Mouse (Mus musculus): ENCODE data around the gene Mkln1. TPM values are rescaled to one million over a fixed set of nuclear protein-coding genes. Genes with fewer than 3 reads are reported as not detected.

Gene Mkln1
- polyA plus RNA-seq (2012; ENCODE audit: low replicate concordance): 9.8 and 90.3 TPM in 2 replicates

DNA sequence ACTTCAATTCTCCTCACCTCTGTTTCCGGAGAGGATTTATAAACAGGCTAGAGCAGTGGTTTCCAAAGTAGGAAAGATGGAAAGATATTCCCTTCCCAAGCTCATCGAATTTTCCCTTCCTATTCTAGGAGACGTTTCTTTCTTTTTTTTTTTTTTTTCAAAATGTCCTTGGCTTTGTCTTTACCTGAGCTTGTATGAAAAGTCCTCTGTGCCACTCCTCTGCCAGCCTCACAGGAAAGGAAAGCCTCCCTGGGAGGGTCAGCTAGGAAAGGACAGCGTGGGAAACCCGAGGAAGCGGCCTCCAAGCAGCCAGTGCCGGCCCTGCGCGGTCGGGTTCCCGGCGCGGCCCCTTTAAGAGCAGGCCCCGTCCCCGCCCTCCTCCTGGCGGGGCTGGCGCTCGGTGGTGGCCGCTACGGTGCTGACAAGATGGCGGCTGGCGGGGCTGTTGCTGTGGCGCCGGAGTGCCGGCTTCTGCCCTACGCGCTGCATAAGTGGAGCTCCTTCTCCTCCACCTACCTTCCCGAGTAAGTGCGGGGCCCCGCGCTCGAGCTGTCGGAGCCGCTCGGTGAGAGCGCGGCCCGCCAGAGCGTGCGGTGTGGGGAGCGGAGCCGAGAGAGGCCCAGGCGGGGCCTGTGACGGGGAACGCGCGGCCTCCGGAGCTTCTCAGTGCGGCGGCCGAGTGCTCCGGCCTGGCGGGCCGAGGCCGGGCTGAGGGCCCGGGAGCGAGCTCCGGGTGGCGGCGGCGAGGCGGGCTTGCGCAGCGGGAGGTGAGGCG, at the start of gene Mkln1:
Mkln1 (plus strand) TSS at position 305 of the 775 bp plus-strand sequence.

DNA sequence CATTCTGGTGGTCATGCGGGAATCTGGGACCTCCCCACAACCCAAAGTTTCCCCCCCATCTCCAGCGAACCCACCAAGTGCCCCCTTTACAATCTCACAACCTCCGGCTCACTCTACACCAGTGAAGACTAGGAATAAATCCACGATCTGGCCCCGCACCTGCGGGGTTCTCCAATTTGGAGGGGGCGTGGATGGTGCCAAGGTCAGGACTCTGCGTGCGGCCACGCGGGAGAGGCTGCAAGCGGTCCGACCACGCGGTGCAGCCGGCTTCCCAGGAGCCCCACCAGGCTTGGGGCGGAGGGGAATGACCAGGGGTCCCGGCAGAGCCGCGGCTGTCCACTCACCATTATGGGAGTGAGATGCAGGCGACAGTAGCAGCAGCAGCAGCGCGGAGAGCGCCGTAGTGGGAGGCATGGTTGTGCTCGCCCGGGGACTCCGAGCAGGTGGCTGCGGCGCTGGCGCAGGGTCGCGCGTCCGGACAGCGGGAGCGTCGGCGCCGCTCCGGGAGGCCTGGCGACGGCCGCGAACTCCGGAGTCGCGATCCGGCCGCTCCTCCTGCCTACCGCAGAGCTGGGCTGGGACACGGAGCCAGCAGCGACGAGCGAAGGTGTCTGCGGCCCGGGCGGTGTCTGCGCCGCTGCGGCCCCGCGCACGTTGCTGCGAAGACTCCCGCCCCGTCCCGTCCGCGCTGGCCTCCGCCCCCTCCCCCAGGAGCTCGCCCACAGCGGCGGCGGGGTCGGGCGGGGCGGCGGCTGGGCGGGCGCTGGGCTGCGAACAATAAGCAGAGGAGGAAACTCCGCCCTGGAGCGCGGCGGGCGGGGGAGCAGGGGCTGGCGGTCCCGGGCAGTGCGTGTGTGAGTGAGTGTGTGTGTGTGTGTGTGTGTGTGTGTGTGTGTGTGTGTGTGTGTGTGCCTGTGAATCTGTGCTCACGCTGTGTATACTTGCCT, 165.0 kb downstream of the Mkln1 start, which contains the start of gene Podxl:
Podxl (minus strand) TSS at position 747 of the 947 bp plus-strand sequence.

Other genes with a start within 250 kb of the Mkln1 start
- 0.16 and 0.33 TPM in 2 replicates for gene Podxl, start 165.2 kb downstream of the Mkln1 start, polyA plus RNA-seq (2012; ENCODE audit: low replicate concordance)